Mouse (Mus musculus) induced T-regulatory cell, adult 2 months (primary cell): ENCODE data around the gene Rabggta.

Experiments used
- DNase-seq: peaks from one replicate; pipeline ENCODE4 v3.0.0-alpha.2; 2012; ENCODE audit warnings: low read depth

Gene Rabggta

DNA sequence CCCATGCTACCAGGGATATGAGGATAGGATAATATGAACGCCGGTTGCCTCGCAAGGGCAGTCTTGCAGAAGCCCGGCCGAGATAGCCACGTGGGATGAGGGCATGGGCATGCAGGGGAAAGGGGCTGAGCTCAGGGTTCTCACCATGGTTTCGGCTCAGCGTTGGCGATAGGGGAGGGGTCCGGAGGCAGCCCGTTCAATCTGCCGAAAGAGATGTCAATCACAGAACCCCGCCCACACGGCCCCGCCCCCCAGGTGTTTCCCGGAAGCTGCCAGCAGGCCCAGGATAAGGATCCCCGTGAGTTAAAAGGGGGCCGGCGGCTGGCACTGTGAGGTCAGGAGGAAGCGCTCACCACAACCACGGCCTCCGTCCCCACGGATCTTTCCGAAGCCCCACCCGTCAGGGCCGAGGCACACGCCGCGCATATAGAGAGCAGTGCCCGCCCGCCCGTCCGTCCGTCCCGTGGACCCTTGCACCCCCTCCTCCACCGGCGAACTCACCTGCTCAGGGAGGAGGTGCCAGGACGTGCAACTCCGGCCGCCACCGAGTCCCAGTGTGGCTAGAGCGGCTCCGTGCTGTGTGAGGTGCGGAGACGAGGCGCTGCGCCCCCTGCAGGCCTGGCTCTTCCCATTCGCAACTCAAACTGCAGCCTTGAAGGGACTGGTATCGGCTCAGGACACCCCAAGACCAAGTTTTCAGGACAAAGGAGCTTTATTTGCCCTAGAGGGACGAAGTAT is at the start of gene Rabggta:
Gene Rabggta, minus strand, starts transcription at position 564 of the 738 bp plus-strand sequence.
- peak; percentile 97 for DNase-seq

DNA sequence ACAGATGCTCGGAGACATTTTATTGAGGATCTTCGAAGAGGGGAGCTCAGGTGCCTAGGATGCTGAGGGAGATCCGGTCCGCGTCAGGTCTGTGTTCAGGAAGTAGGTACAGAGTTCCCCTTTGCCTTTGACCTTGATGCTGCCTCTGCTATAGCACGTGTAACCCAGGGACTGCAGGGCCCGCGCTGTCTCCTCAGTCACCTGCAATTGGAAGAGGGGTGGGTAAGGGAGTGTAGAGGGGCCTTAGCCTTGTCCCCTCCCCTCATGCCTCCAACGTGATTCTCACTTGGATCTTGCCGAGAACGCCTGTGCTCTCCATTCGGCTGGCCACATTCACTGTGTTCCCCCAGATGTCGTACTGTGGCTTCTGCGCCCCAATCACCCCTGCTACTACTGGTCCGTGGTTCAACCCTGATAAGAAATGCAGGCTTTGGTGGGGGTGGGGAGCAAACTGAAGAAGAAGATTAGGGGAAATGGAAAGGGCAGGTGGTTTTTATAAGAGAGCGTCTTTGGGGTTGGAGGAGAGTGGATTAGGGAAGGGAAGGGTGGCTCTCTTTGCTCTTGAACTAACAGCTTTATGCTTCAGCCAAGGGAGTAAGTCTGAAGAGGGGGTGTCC is 47.1 kb upstream of the Rabggta start:
- peak; percentile 12 for DNase-seq

GRCm38 (mm10) chr14:55768555-55768954 is 46.5 kb upstream of the Rabggta start:
- no peak for DNase-seq

- peak; percentile 63 for DNase-seq
These were observed 45.7 kb upstream of the Rabggta start for GRCm38 (mm10) chr14:55767519-55768414.

GRCm38 (mm10) chr14:55765696-55766095 is 43.6 kb upstream of the Rabggta start, which contains the start of gene Ltb4r1:
Ltb4r1 (plus strand) TSS chr14:55765962.
- DNase-seq, result peak; percentile 52

DNA sequence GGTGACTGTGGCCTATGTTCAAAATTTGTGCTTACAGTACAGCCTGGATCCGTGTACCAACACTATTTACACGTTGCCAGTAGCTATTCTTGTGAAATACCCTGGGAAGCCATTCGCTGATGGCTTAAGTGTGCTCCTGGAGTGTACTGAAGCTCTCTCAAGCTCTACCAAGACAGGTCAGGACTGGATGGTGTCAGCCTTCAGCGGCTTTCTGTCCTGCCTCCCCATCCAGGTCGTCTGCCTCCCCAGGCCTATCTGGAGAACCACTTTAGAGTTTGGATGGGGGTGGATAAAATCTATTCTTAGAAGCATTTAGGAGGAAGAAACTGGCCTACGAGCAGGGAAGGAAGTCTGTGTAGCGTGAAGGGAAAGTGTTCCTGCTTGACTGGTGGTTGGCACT is 41.1 kb upstream of the Rabggta start:
- DNase-seq, result no peak

- DNase-seq, result peak; percentile 51
These were observed 40.1 kb upstream of the Rabggta start for GRCm38 (mm10) chr14:55762001-55762821.

DNA sequence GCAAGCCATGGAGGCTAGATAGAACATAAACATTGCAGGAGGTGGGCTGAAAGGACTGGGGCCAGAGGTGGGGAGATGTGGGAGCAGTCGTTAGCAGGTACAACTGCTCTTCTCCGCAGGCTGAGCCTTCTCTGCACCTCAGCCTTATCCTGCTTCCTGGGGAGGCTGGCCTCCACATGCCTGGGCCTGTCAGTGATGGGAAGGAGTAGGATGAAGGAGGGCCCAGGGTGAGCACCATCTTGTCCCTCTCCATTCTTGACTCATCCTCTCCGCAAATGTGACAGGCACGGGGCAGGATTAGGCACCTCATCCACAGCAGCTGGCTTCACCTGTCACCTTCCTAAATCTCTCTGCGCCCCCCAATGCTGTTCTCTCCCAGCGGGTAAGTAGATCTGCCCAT is 39.1 kb upstream of the Rabggta start, which contains the start of gene Ltb4r2:
Gene Ltb4r2, plus strand, starts transcription at position 266 of the 400 bp plus-strand sequence.
- DNase-seq, result no peak

- DNase-seq, result peak; percentile 92
These were observed 38.1 kb upstream of the Rabggta start for GRCm38 (mm10) chr14:55760156-55760555.

DNA sequence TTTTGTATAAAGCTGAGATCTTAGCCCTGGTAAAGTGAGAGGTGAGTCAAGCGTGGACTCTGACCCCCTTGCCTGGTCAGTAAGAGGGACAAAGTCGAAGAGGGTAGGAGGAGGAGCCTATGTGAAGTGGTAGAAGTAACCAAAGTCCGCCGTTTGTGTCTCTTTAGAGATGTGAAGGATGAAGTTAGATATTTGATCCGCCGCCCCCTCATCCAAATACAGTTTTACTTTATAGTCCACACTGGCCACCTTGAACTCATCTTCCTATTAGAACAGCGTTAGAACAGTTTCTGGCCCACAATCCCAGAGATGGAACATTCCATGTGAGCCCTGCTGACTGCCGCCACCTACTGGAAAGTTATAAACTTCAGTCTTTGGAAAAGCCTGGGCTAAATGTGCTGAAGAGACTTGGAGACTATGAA is 36.3 kb upstream of the Rabggta start, which contains the start of gene Cideb:
Gene Cideb, minus strand, starts transcription at position 96 of the 422 bp plus-strand sequence.
- DNase-seq, result peak; percentile 66

- no peak for DNase-seq
These were observed 35.5 kb upstream of the Rabggta start for GRCm38 (mm10) chr14:55757566-55757965.

DNA sequence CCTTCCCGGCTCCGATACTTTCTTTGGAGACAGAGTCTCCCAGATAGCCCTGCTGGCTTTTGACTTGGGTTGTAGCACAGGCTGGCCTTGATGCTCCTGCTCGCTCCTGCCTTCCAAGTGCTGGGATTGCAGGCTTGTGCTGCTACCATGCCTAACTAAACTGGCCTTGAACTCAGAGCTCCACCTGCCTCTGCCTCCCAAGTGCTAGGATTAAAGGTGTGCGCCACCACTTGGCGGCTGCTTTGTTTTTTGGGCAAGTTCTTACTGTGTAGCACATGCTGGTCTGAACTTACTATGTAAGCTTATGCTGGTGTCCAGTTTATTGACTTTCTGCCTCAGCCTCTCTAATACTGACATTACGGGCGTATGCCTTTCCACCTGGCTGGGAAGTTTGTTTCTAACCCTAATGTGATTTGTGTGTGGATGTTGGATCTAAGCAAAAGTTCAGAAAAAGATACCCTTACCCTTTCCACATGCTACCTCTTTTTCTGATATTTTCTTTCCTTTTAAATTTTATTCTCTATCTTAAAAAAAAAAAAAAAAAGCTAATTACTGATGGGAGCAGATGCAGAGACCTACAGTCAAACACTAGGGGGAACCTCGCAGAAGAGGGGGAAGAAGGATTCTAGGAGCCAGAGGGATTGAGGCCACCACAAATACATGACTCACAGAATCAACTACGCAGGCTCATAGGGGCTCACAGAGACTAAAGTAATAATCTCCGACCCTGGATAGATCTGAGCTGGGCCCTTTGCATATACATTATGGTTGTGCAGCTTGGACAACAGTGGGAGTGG is 25.2 kb upstream of the Rabggta start:
- DNase-seq, result peak; percentile 22

DNA sequence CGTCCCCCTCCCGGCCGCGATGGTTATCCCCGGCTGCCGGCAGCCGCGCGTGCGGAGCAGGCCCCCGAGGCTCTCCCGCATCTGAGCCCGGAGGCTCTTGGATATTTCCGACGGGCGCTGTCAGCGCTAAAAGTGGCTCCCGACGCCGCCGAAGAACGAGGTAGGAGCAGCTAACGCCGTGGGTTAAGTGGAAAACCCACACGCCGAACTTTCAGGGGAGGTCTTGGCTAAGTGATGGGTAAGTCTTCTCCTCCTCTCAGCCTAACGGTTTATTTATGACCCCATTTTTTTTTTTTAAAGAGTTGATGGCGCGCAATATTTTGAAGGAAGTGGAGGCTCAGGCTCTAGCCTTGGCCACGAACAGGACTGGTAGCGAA is 23.8 kb upstream of the Rabggta start:
- DNase-seq, result no peak

DNA sequence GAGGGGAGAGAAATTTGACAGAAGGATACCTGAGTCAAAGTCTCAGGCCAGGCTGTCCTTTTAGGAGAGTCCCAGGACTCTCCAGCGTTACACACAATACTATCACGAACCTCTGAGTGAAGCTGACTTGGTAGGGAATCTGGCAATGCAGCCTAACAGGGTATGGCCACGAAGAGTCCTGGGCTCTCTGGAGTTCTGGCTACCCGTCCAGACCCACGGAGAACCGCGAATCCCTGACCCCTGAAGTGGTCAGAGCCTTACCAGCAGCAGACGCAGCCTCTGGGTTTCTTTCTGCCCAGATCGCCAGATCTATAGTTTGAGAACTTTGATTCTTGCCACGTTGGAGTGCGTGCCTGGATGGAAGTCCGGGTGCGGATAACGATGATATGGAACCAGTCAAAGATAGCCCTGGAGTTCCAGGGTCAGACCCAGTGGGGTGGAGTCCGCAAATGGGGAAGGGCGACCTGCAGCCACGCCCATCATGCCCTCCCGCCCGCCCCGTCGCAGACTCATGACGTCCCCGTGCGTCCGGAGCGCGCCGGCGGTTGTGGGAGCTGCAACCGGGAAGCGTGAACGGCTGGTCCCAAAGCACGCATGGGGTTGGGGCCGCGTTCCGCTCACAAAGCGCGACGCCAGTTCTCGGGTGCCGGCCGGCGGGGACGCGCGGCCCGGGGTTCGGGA is 23.3 kb upstream of the Rabggta start, which contains the start of the genes Dhrs1 and Nop9:
Gene Dhrs1, minus strand, starts transcription at position 511 of the 681 bp plus-strand sequence.
Gene Nop9, plus strand, starts transcription at position 514 of the 681 bp plus-strand sequence.
- peak; percentile 92 for DNase-seq

DNA sequence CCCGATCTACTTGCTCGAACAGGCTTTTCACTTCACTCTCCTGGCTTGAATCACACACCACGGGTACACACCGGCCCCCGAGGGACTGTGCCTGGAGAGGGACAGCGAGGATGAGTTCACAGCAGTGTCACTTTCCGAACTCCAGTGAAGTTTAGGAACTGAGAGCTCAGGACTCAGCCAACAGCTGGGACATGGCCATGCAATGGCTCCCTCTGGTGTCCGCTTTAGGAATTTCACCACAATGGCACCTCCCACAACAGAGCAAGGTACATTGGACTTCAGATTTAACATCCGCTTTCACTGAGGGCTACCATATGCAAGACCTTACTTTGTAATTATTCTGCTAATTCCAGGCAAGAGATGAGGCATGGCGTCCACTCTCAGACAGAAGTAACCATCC is 21.6 kb upstream of the Rabggta start:
- DNase-seq, result peak; percentile 95

GRCm38 (mm10) chr14:55737086-55737687 is 15.1 kb upstream of the Rabggta start:
- no peak for DNase-seq

GRCm38 (mm10) chr14:55735758-55736157 is 13.7 kb upstream of the Rabggta start:
- DNase-seq, result no peak

GRCm38 (mm10) chr14:55735334-55735733 is 13.3 kb upstream of the Rabggta start:
- no peak for DNase-seq

GRCm38 (mm10) chr14:55734869-55735268 is 12.8 kb upstream of the Rabggta start:
- no peak for DNase-seq
